Mouse (Mus musculus) cerebellum, adult 2 months (tissue): ENCODE results near the gene Nlgn2.

Experiments
- CTCF ChIP-seq: fragments of 200-500 bp; IDR thresholded peaks from 2 replicates; pipeline ENCODE4 v1.5.1; 2011; ENCODE audit warnings: low read depth, mild to moderate bottlenecking, control low read depth, low read length, moderate library complexity, borderline replicate concordance; ENCODE audit not compliant: insufficient read depth
- POLR2A ChIP-seq: fragments of 200-500 bp; IDR thresholded peaks from 2 replicates; pipeline ENCODE4 v1.6.1; 2011; ENCODE audit warnings: low read length, control low read depth, borderline replicate concordance; ENCODE audit not compliant: insufficient read depth

DNA sequence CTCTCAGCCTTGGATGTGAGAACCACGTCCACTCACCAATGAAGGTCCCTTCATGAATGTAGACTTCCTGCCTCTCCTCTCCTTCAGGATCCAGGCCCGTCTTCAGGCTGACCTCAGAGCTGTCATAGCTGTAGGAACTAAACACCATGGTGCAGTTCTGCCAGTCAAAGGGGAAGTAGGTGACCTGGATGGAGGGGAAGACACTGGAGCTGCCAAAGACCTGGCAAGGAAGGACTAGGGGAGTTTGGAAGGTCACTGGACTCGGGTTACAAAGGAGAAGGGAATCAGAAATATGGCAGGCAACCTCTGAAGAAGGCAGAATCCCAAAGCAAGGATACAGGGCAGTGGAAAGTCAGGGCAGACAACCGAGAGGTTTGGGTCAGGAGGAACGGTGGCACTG, 44.2 kb downstream of the Nlgn2 start:
- TF ChIP-seq CTCF (no peak), POLR2A (no peak)
